In genomic region chr7:56018972-56019929, GRCm38 (mm10) we compare ENCODE assay signal across 8 mouse cellular contexts. TPM values are rescaled to one million over a fixed set of nuclear protein-coding genes. Genes with fewer than 3 reads are reported as not detected.
DNase-seq lines count a peak whose midpoint lies in the region; ATAC-seq and TF ChIP-seq lines count a peak whose summit lies in the region.

No protein-coding gene starts in this region.

- H3K36me3 ChIP-seq in forebrain, embryonic 12.5 days (replicated peaks), result no peaks in the 10 kb centered on the region
- H3K36me3 ChIP-seq in heart, embryonic 16.5 days (ENCODE audit: control insufficient read depth, insufficient read depth), result no peaks in the 10 kb centered on the region
- no peaks in the 10 kb centered on the region for H3K36me3 ChIP-seq in liver, embryonic 15.5 days (replicated peaks)
- H3K36me3 ChIP-seq in neural tube, embryonic 12.5 days, result 0 out of 2 replicates have a peak, but pooled peaks cover 2% of the 10 kb centered on the region
- H3K36me3 ChIP-seq in stomach, postnatal 0 days (ENCODE audit: control insufficient read depth, insufficient read depth, low read length), result no peaks in the 10 kb centered on the region

- peak overlapping the region; percentile 69 for H3K4me3 ChIP-seq in forebrain, embryonic 12.5 days (replicated peaks)
- peak overlapping the region; percentile 67 for H3K4me3 ChIP-seq in heart, embryonic 16.5 days (ENCODE audit: low read length)
- H3K4me3 ChIP-seq in liver, embryonic 15.5 days (replicated peaks), result peak overlapping the region; percentile 91
- peak overlapping the region; percentile 72 for H3K4me3 ChIP-seq in neural tube, embryonic 12.5 days
- peak overlapping the region; percentile 84 for H3K4me3 ChIP-seq in stomach, postnatal 0 days (ENCODE audit: low read depth, low read length)

- peak; percentile 94 for ATAC-seq in forebrain, embryonic 12.5 days (ENCODE audit: low FRiP score)
- ATAC-seq in heart, embryonic 16.5 days (replicated peaks; ENCODE audit: extremely low read depth, insufficient read depth, low FRiP score), result peak; percentile 95
- ATAC-seq in liver, embryonic 15.5 days (ENCODE audit: insufficient read depth), result peak; percentile 74
- peak; percentile 95 for ATAC-seq in neural tube, embryonic 12.5 days (ENCODE audit: low FRiP score, low read depth)
- ATAC-seq in stomach, postnatal 0 days (ENCODE audit: low FRiP score, low TSS enrichment), result peak; percentile 90

- under 1% methylated on average over 48 of the region's 71 CpGs for WGBS in forebrain, embryonic 12.5 days
- WGBS in heart, embryonic 16.5 days, result under 1% methylated on average over 70 of the region's 71 CpGs
- under 1% methylated on average over 67 of the region's 71 CpGs for WGBS in liver, embryonic 15.5 days (ENCODE audit: insufficient replicate concordance)
- WGBS in neural tube, embryonic 12.5 days, result under 1% methylated on average over 68 of the region's 71 CpGs
- WGBS in stomach, postnatal 0 days, result under 1% methylated on average over 66 of the region's 71 CpGs

- H3K9me3 ChIP-seq in forebrain, embryonic 12.5 days, result no peaks in the 10 kb centered on the region
- H3K9me3 ChIP-seq in heart, embryonic 16.5 days (replicated peaks; ENCODE audit: control insufficient read depth, low read length), result no peaks in the 10 kb centered on the region
- no peaks in the 10 kb centered on the region for H3K9me3 ChIP-seq in liver, embryonic 15.5 days (replicated peaks)
- H3K9me3 ChIP-seq in neural tube, embryonic 12.5 days, result no peaks in the 10 kb centered on the region
- no peaks in the 10 kb centered on the region for H3K9me3 ChIP-seq in stomach, postnatal 0 days (ENCODE audit: control insufficient read depth, low read length)

- H3K4me2 ChIP-seq in forebrain, embryonic 12.5 days, result peak overlapping the region; percentile 70
- peak overlapping the region; percentile 83 for H3K4me2 ChIP-seq in heart, embryonic 16.5 days (ENCODE audit: low read depth, low read length)
- H3K4me2 ChIP-seq in liver, embryonic 15.5 days, result peak overlapping the region; percentile 86
- peak overlapping the region; percentile 74 for H3K4me2 ChIP-seq in neural tube, embryonic 12.5 days (replicated peaks)
- H3K4me2 ChIP-seq in stomach, postnatal 0 days (replicated peaks; ENCODE audit: low read depth), result peak overlapping the region; percentile 92

- no peaks in the 10 kb centered on the region for H3K27me3 ChIP-seq in forebrain, embryonic 12.5 days
- no peaks in the 10 kb centered on the region for H3K27me3 ChIP-seq in heart, embryonic 16.5 days (ENCODE audit: control insufficient read depth, insufficient read depth, low read length)
- no peaks in the 10 kb centered on the region for H3K27me3 ChIP-seq in liver, embryonic 15.5 days
- H3K27me3 ChIP-seq in neural tube, embryonic 12.5 days (replicated peaks), result no peaks in the 10 kb centered on the region
- H3K27me3 ChIP-seq in stomach, postnatal 0 days (ENCODE audit: control insufficient read depth, insufficient read depth, low read length), result no peaks in the 10 kb centered on the region

- no peak for TF ChIP-seq CTCF in stomach, postnatal 0 days (IDR thresholded peaks at IDR 0.05; ENCODE audit: low read depth)

- DNase-seq in ES-CJ7 (ENCODE audit: low read depth, low spot score), result peak; percentile 71
- DNase-seq in c-Kit-positive CD71-positive TER-119-negative erythroid progenitor cells, embryonic 14.5 days (ENCODE audit: low read depth), result peak; percentile 60
- peak; percentile 73 to 81 for DNase-seq in kidney, postnatal 25 days
- peak; percentile 78 for DNase-seq in stomach, postnatal 0 days (ENCODE audit: low spot score)

- peak overlapping the region; percentile 82 for H3K9ac ChIP-seq in forebrain, embryonic 12.5 days
- peak overlapping the region; percentile 80 for H3K9ac ChIP-seq in heart, embryonic 16.5 days (ENCODE audit: low read length)
- peak overlapping the region; percentile 97 for H3K9ac ChIP-seq in liver, embryonic 15.5 days
- peak overlapping the region; percentile 82 for H3K9ac ChIP-seq in neural tube, embryonic 12.5 days
- peak overlapping the region; percentile 84 for H3K9ac ChIP-seq in stomach, postnatal 0 days (ENCODE audit: low read length)

- no peak for TF ChIP-seq EP300 in stomach, postnatal 0 days (optimal IDR thresholded peaks at IDR 0.05)

- peaks cover 6% of the 10 kb centered on the region; the same call in 1 of the 2 replicates for H3K4me1 ChIP-seq in forebrain, embryonic 12.5 days
- H3K4me1 ChIP-seq in heart, embryonic 16.5 days (ENCODE audit: control insufficient read depth, insufficient read depth, low read length), result no peaks in the 10 kb centered on the region
- peaks cover 60% of the 10 kb centered on the region for H3K4me1 ChIP-seq in liver, embryonic 15.5 days (replicated peaks)
- H3K4me1 ChIP-seq in neural tube, embryonic 12.5 days, result no peaks in the 10 kb centered on the region
- no peaks in the 10 kb centered on the region for H3K4me1 ChIP-seq in stomach, postnatal 0 days (replicated peaks; ENCODE audit: control insufficient read depth, insufficient read depth)

- H3K27ac ChIP-seq in forebrain, embryonic 12.5 days, result peak overlapping the region; percentile 73
- H3K27ac ChIP-seq in heart, embryonic 16.5 days (ENCODE audit: low read length), result peak overlapping the region; percentile 39; the same call in 1 of the 2 replicates
- H3K27ac ChIP-seq in liver, embryonic 15.5 days (replicated peaks), result peak overlapping the region; percentile 97
- H3K27ac ChIP-seq in neural tube, embryonic 12.5 days, result peak overlapping the region; percentile 47; the same call in 1 of the 2 replicates
- peak overlapping the region; percentile 83 for H3K27ac ChIP-seq in stomach, postnatal 0 days (replicated peaks)

RNA-seq across cellular contexts. Expression of gene Nipa1, which starts 0.5 kb away (rescaled TPM):
- 12.1 and 13.0 TPM in 2 replicates for polyA plus RNA-seq in forebrain, embryonic 12.5 days (2016; fragmentation: Nextera tagmentation; extraction: Ambion mirVana)
- polyA plus RNA-seq in heart, embryonic 16.5 days (2015; fragmentation: Nextera tagmentation; extraction: Ambion mirVana), result 3.5 and 4.4 TPM in 2 replicates
- polyA plus RNA-seq in liver, embryonic 15.5 days (2015; fragmentation: Nextera tagmentation; extraction: Ambion mirVana), result 13.6 and 15.4 TPM in 2 replicates
- 16.8 and 18.4 TPM in 2 replicates for polyA plus RNA-seq in neural tube, embryonic 12.5 days (2016; fragmentation: Nextera tagmentation; extraction: Ambion mirVana)
- polyA plus RNA-seq in stomach, postnatal 0 days (2015; fragmentation: Nextera tagmentation; extraction: Ambion mirVana), result 6.3 and 6.4 TPM in 2 replicates

RNA-seq across cellular contexts. Expression of gene Herc2, which starts 30.7 kb away (rescaled TPM):
- polyA plus RNA-seq in forebrain, embryonic 12.5 days (2016; fragmentation: Nextera tagmentation; extraction: Ambion mirVana), result 33.9 and 34.4 TPM in 2 replicates
- 16.0 and 16.5 TPM in 2 replicates for polyA plus RNA-seq in heart, embryonic 16.5 days (2015; fragmentation: Nextera tagmentation; extraction: Ambion mirVana)
- polyA plus RNA-seq in liver, embryonic 15.5 days (2015; fragmentation: Nextera tagmentation; extraction: Ambion mirVana), result 14.2 and 15.5 TPM in 2 replicates
- 36.5 and 38.4 TPM in 2 replicates for polyA plus RNA-seq in neural tube, embryonic 12.5 days (2016; fragmentation: Nextera tagmentation; extraction: Ambion mirVana)
- polyA plus RNA-seq in stomach, postnatal 0 days (2015; fragmentation: Nextera tagmentation; extraction: Ambion mirVana), result 10.9 and 11.9 TPM in 2 replicates

RNA-seq across cellular contexts. Expression of gene Nipa2, which starts 57.0 kb away (rescaled TPM):
- 47.8 and 48.8 TPM in 2 replicates for polyA plus RNA-seq in forebrain, embryonic 12.5 days (2016; fragmentation: Nextera tagmentation; extraction: Ambion mirVana)
- 31.9 and 33.8 TPM in 2 replicates for polyA plus RNA-seq in heart, embryonic 16.5 days (2015; fragmentation: Nextera tagmentation; extraction: Ambion mirVana)
- polyA plus RNA-seq in liver, embryonic 15.5 days (2015; fragmentation: Nextera tagmentation; extraction: Ambion mirVana), result 21.0 and 23.6 TPM in 2 replicates
- polyA plus RNA-seq in neural tube, embryonic 12.5 days (2016; fragmentation: Nextera tagmentation; extraction: Ambion mirVana), result 52.3 and 54.5 TPM in 2 replicates
- polyA plus RNA-seq in stomach, postnatal 0 days (2015; fragmentation: Nextera tagmentation; extraction: Ambion mirVana), result 38.0 and 39.2 TPM in 2 replicates

Comparison
In these comparisons a context has a peak if more than half of its experiments do, and no peak if none do; other contexts are left out.
1. Peak in every context shown above with its lines: DNase-seq, ATAC-seq, H3K4me3 ChIP-seq and H3K27ac ChIP-seq.
2. H3K27ac ChIP-seq: peak in every context shown above with its lines; median percentile 97 in liver, embryonic 15.5 days; 83 in stomach, postnatal 0 days; 73 in forebrain, embryonic 12.5 days; 47 in neural tube, embryonic 12.5 days; 39 in heart, embryonic 16.5 days.